Mouse (Mus musculus) hematopoietic stem cell, adult 5-6 weeks (primary cell): ENCODE results near the gene Phf20. TPM values are rescaled to one million over a fixed set of nuclear protein-coding genes. Genes with fewer than 3 reads are reported as not detected.

Experiments
- ATAC-seq, 2 experiments: fragments of 125-278 bp in 1 of 2; replicated peaks in 1 of 2; 2 replicates each; pipeline ENCODE4 v1.8.0; 2016 to 2017; ENCODE audit warnings: inconsistent platforms in 2 of 2, mild to moderate bottlenecking in 2 of 2, moderate number of reproducible peaks in 2 of 2, low read depth in 1 of 2, moderate TSS enrichment in 1 of 2; ENCODE audit not compliant: low FRiP score in 2 of 2, poor library complexity in 2 of 2, severe bottlenecking in 2 of 2, insufficient read depth in 1 of 2, low TSS enrichment in 1 of 2
- total RNA-seq: library from RNA; stranded (forward); fragments of 172-1452, 232-1000 nt; gene quantifications from 2 replicates; pipeline ENCODE4 v1.2.3, GENCODE M21; 2017

Gene Phf20
- total RNA-seq, 1 experiment from 2014 or later: 111 TPM

- no peak for ATAC-seq
Observed at GRCm38 (mm10) chr2:156247599-156247998, 51.3 kb downstream of the Phf20 start.

- ATAC-seq: no peak
Observed at GRCm38 (mm10) chr2:156250761-156251160, 54.5 kb downstream of the Phf20 start.

- ATAC-seq: no peak
Observed at GRCm38 (mm10) chr2:156251291-156251690, 55.0 kb downstream of the Phf20 start.

GRCm38 (mm10) chr2:156257051-156257450 lies 60.8 kb downstream of the Phf20 start:
- peak; percentile 25 to 69; a peak in 2 of 4 replicates for ATAC-seq

GRCm38 (mm10) chr2:156257922-156258761 lies 61.9 kb downstream of the Phf20 start:
- peak in 1 of 2 experiments; percentile 30; a peak in 1 of 4 replicates for ATAC-seq

GRCm38 (mm10) chr2:156260968-156261367 lies 64.7 kb downstream of the Phf20 start:
- no peak for ATAC-seq

- 0 out of 4 replicates have a peak, but pooled peaks of 1 of the 2 experiments have one; percentile 22 for ATAC-seq
Observed at GRCm38 (mm10) chr2:156263204-156263893, 67.1 kb downstream of the Phf20 start.

GRCm38 (mm10) chr2:156267636-156268035 lies 71.4 kb downstream of the Phf20 start:
- ATAC-seq: no peak

- no peak for ATAC-seq
Observed at GRCm38 (mm10) chr2:156272553-156272952, 76.3 kb downstream of the Phf20 start.

- peak; percentile 92 to 98 for ATAC-seq
Observed at GRCm38 (mm10) chr2:156278226-156279017, 82.2 kb downstream of the Phf20 start.

- ATAC-seq: no peak
Observed at GRCm38 (mm10) chr2:156281227-156281626, 85.0 kb downstream of the Phf20 start.

GRCm38 (mm10) chr2:156285161-156285560 lies 88.9 kb downstream of the Phf20 start:
- ATAC-seq: no peak

GRCm38 (mm10) chr2:156286733-156287132 lies 90.5 kb downstream of the Phf20 start:
- ATAC-seq: no peak

GRCm38 (mm10) chr2:156288222-156288621 lies 92.0 kb downstream of the Phf20 start:
- no peak for ATAC-seq

GRCm38 (mm10) chr2:156289552-156290160 lies 93.4 kb downstream of the Phf20 start:
- no peak for ATAC-seq

GRCm38 (mm10) chr2:156291998-156292397 lies 95.7 kb downstream of the Phf20 start:
- ATAC-seq: no peak

- ATAC-seq: peak; percentile 16 to 60; a peak in 1 of 4 replicates
Observed at GRCm38 (mm10) chr2:156295601-156296063, 99.4 kb downstream of the Phf20 start.
